Mouse (Mus musculus) midbrain, embryonic 16.5 days (tissue): ENCODE results near the gene Ctdspl. TPM values are rescaled to one million over a fixed set of nuclear protein-coding genes. Genes with fewer than 3 reads are reported as not detected.

Experiments used
- ATAC-seq: fragments of 200-750 bp; cut with Nextera tagmentation; 2 replicates; pipeline ENCODE4 v1.8.0; 2017; ENCODE audit warnings: moderate TSS enrichment
- H3K27ac ChIP-seq: fragments of 300-500 bp; sonication (generic); 2 replicates; pipeline ENCODE4 v1.5.1; 2014; ENCODE audit warnings: mild to moderate bottlenecking, low read length, mixed read lengths
- H3K27me3 ChIP-seq: fragments of 300-500 bp; sonication (generic); 2 replicates; pipeline ENCODE4 v1.6.1; 2014; ENCODE audit warnings: low read depth, low read length, mixed read lengths; ENCODE audit not compliant: control insufficient read depth, insufficient read depth
- H3K36me3 ChIP-seq: fragments of 300-500 bp; sonication (generic); 2 replicates; pipeline ENCODE4 v1.6.1; 2014; ENCODE audit warnings: mild to moderate bottlenecking, low read length, moderate library complexity, mixed read lengths; ENCODE audit not compliant: control insufficient read depth, insufficient read depth
- H3K4me1 ChIP-seq: fragments of 300-500 bp; sonication (generic); 2 replicates; pipeline ENCODE4 v1.6.1; 2014; ENCODE audit warnings: mild to moderate bottlenecking, low read length, mixed read lengths; ENCODE audit not compliant: control insufficient read depth, insufficient read depth
- H3K4me2 ChIP-seq: fragments of 300-500 bp; sonication (generic); 2 replicates; pipeline ENCODE4 v1.6.1; 2014; ENCODE audit warnings: mild to moderate bottlenecking, low read length, mixed read lengths
- H3K4me3 ChIP-seq: fragments of 300-500 bp; sonication (generic); 2 replicates; pipeline ENCODE4 v1.5.1; 2014; ENCODE audit warnings: low read depth, mild to moderate bottlenecking, low read length, moderate library complexity, mixed read lengths
- H3K9ac ChIP-seq: fragments of 300-500 bp; sonication (generic); 2 replicates; pipeline ENCODE4 v1.6.1; 2014; ENCODE audit warnings: low read depth, low read length, mixed read lengths
- H3K9me3 ChIP-seq: fragments of 300-500 bp; sonication (generic); replicated peaks from 2 replicates; pipeline ENCODE4 v1.6.1; 2014; ENCODE audit warnings: mild to moderate bottlenecking, low read length, mixed read lengths; ENCODE audit not compliant: control insufficient read depth, poor library complexity, severe bottlenecking
- WGBS: fragments of 180-500 bp; shearing (Covaris S2); extraction: QIAGEN DNeasy Blood & Tissue Kit; methylation state at CpG from one replicate; pipeline ENCODE4 v1.1.7; 2014; 5-methylcytosine and 5-hydroxymethylcytosine counted together
- polyA plus RNA-seq: library from polyadenylated mRNA; unstranded; fragments of >200 nt; fragmentation: Nextera tagmentation; extraction: Ambion mirVana; gene quantifications from 2 replicates; pipeline ENCODE4 v1.2.1, GENCODE M21; 2015

Ctdspl gene
- polyA plus RNA-seq, 1 experiment from 2014 or later, result 10.9 TPM

DNA sequence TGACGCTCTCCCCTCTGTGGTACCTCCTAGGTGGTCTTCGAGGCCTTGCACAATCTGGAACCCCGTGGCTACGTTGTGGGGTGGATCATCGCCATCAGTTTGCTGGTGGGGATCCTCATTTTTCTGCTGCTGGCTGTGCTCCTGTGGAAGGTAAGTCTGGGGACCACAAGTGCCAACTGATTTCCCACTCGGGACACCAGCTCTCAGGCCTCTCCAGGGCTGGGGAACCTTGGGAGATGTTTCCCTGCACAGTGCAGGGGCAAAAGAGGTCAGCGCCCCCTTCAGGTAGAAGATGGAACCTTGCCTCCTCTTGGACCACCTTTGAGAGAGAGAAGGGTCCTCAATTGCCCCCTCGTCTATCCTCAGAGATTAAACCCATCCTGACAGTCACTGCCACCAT, 38.5 kb upstream of the Ctdspl start:
- WGBS, result 81% methylated on average over 8 of the region's 8 CpGs
- no peak for ATAC-seq
- H3K27me3 ChIP-seq, result no peaks in the 10 kb centered on the region

DNA sequence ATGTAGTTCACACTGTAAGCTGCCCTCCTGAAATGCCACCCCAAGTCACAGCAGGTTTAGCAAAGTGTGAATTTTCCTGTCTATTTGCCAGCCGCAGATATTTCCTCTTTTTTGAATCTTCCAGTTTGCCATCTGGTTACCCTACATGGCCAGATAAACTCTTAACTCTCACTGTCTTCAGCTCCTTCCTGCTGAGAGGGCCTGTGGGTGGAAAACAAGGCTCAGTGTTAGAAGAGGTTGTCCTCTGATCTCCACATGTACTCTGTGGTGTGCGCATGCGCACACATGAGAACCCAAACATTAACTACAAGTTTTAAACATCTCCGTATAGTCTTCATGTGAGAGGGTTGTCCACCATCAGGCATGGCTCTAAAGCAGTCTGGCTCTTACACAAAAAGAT, 36.1 kb upstream of the Ctdspl start:
- H3K27ac ChIP-seq, result no peak overlapping the region
- H3K4me1 ChIP-seq, result no peaks in the 10 kb centered on the region
- ATAC-seq, result no peak
- no peaks in the 10 kb centered on the region for H3K9me3 ChIP-seq
- no peak overlapping the region for H3K9ac ChIP-seq
- no peak overlapping the region for H3K4me2 ChIP-seq
- no peak overlapping the region for H3K4me3 ChIP-seq
- 89% methylated on average over 4 of the region's 4 CpGs for WGBS
- no peaks in the 10 kb centered on the region for H3K27me3 ChIP-seq
- H3K36me3 ChIP-seq, result no peaks in the 10 kb centered on the region

More for the DNA sequence above, 38.5 kb upstream of the Ctdspl start:
- Histone ChIP-seq H3K4me1 (no peaks in the 10 kb centered on the region), H3K4me2 (no peak overlapping the region), H3K4me3 (no peak overlapping the region), H3K9ac (no peak overlapping the region), H3K27ac (no peak overlapping the region), H3K36me3 (no peaks in the 10 kb centered on the region), H3K9me3 (no peaks in the 10 kb centered on the region)

- H3K27ac ChIP-seq, result no peak overlapping the region
- H3K4me3 ChIP-seq, result no peak overlapping the region
- no peak overlapping the region for H3K4me2 ChIP-seq
- no peaks in the 10 kb centered on the region for H3K27me3 ChIP-seq
- no peaks in the 10 kb centered on the region for H3K36me3 ChIP-seq
- H3K9ac ChIP-seq, result no peak overlapping the region
- no peaks in the 10 kb centered on the region for H3K4me1 ChIP-seq
- no peaks in the 10 kb centered on the region for H3K9me3 ChIP-seq
- 58% methylated on average over 2 of the region's 2 CpGs for WGBS
- no peak for ATAC-seq
These were observed 35.6 kb upstream of the Ctdspl start for GRCm38 (mm10) chr9:118890645-118891044.

- Histone ChIP-seq H3K9ac (no peak overlapping the region), H3K27ac (no peak overlapping the region), H3K36me3 (no peaks in the 10 kb centered on the region), H3K9me3 (no peaks in the 10 kb centered on the region), H3K4me2 (no peak overlapping the region), H3K27me3 (no peaks in the 10 kb centered on the region), H3K4me1 (no peaks in the 10 kb centered on the region), H3K4me3 (no peak overlapping the region)
- 83% methylated on average over 6 of the region's 6 CpGs for WGBS
- ATAC-seq, result no peak
These were observed 35.2 kb upstream of the Ctdspl start for GRCm38 (mm10) chr9:118891068-118891467.

GRCm38 (mm10) chr9:118891593-118891992, 34.7 kb upstream of the Ctdspl start:
- Histone ChIP-seq H3K36me3 (no peaks in the 10 kb centered on the region), H3K4me3 (no peak overlapping the region), H3K9ac (no peak overlapping the region), H3K27ac (no peak overlapping the region), H3K4me2 (no peak overlapping the region), H3K9me3 (no peaks in the 10 kb centered on the region), H3K4me1 (no peaks in the 10 kb centered on the region), H3K27me3 (no peaks in the 10 kb centered on the region)
- no peak for ATAC-seq
- WGBS, result 85% methylated on average over 9 of the region's 9 CpGs

DNA sequence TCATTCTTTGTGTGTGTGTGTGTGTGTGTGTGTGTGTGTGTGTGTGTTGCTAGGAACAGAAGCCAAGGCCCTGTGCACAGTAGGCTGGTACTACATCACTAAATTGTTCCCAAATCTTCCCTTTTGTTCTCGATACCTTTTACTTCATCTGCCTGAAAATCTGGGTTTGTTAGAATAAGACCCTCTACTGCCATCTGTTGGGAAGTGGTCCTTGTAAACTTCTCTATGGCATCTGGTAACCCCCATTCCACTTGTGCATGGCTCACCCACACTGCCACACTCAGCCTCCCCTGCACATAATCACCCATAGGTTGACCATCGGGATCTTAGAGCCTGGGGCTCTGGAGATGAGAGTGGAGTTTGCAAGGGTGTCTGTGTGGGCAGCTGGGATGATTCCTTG, 31.2 kb upstream of the Ctdspl start:
- WGBS, result 70% methylated on average over 2 of the region's 2 CpGs
- no peaks in the 10 kb centered on the region for H3K9me3 ChIP-seq
- no peaks in the 10 kb centered on the region for H3K4me1 ChIP-seq
- H3K4me2 ChIP-seq, result no peak overlapping the region
- H3K4me3 ChIP-seq, result no peak overlapping the region
- ATAC-seq, result no peak
- H3K9ac ChIP-seq, result no peak overlapping the region
- H3K27me3 ChIP-seq, result no peaks in the 10 kb centered on the region
- H3K27ac ChIP-seq, result no peak overlapping the region
- no peaks in the 10 kb centered on the region for H3K36me3 ChIP-seq

- Histone ChIP-seq H3K9me3 (no peaks in the 10 kb centered on the region), H3K36me3 (no peaks in the 10 kb centered on the region), H3K27ac (no peak overlapping the region), H3K9ac (no peak overlapping the region), H3K4me2 (no peak overlapping the region), H3K27me3 (no peaks in the 10 kb centered on the region), H3K4me3 (no peak overlapping the region), H3K4me1 (no peaks in the 10 kb centered on the region)
- WGBS, result 69% methylated on average over 2 of the region's 2 CpGs
- no peak for ATAC-seq
These were observed 25.6 kb upstream of the Ctdspl start for GRCm38 (mm10) chr9:118900677-118901076.

- WGBS, result 12% methylated on average over 6 of the region's 6 CpGs
- Histone ChIP-seq H3K4me2 (no peak overlapping the region), H3K36me3 (no peaks in the 10 kb centered on the region)
These were observed 24.3 kb upstream of the Ctdspl start for GRCm38 (mm10) chr9:118901917-118902316.

GRCm38 (mm10) chr9:118907934-118908620, 18.2 kb upstream of the Ctdspl start:
- 52% methylated on average over 18 of the region's 18 CpGs for WGBS
- Histone ChIP-seq H3K9ac (no peak overlapping the region), H3K27me3 (no peaks in the 10 kb centered on the region), H3K9me3 (no peaks in the 10 kb centered on the region), H3K36me3 (no peaks in the 10 kb centered on the region), H3K27ac (no peak overlapping the region), H3K4me3 (no peak overlapping the region), H3K4me2 (no peak overlapping the region), H3K4me1 (no peaks in the 10 kb centered on the region)
- ATAC-seq, result no peak

More at GRCm38 (mm10) chr9:118901917-118902316, 24.3 kb upstream of the Ctdspl start:
- H3K27me3 ChIP-seq, result no peaks in the 10 kb centered on the region
- H3K4me1 ChIP-seq, result no peaks in the 10 kb centered on the region
- peak; percentile 54; the same call in 1 of the 2 replicates for ATAC-seq
- H3K4me3 ChIP-seq, result no peak overlapping the region
- no peak overlapping the region for H3K27ac ChIP-seq
- H3K9me3 ChIP-seq, result no peaks in the 10 kb centered on the region
- H3K9ac ChIP-seq, result no peak overlapping the region
